Mouse (Mus musculus): Measurements from ENCODE around the gene Plac9a. TPM values are rescaled to one million over a fixed set of nuclear protein-coding genes. Genes with fewer than 3 reads are reported as not detected.
"Not testable (repeated sequence)": the region's sequence is repeated elsewhere in the genome, so short reads cannot be mapped to it uniquely, and the experiment has no call there.

Plac9a gene
- 0.57 and 2.4 TPM in 2 replicates for polyA plus RNA-seq (2015; fragmentation: Nextera tagmentation; extraction: Ambion mirVana)

DNA sequence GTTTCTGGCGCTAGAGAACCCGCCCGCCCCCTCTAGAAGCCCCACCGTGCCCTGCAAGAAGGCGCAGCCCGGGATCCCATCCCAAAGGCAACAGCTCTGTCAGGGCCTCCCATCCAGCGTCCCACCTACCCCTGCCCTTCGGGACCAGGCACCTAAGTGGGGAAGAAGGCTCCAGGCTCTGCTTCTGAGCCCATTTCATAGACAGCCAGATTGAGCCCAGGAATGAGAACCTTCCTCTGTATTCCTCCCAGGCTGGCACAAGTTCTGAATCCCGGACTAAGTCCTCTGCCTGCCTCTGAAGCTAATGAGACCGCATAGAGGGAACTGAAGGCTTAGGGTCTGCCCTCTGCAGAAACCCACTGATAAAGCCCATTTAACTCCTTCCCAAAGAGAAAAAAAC, at the start of gene Plac9a:
Gene Plac9a (minus strand): TSS at position 101 of the 400 bp plus-strand sequence.
- H3K36me3 ChIP-seq; H3K4me1 ChIP-seq; H3K9me3 ChIP-seq (replicated peaks); H3K27me3 ChIP-seq; H3K4me3 ChIP-seq (replicated peaks); H3K27ac ChIP-seq; H3K4me2 ChIP-seq; H3K9ac ChIP-seq; ATAC-seq (replicated peaks; ENCODE audit: low FRiP score): not testable (repeated sequence)
- no CpG with 5 or more reads among the region's 10 CpGs for WGBS

DNA sequence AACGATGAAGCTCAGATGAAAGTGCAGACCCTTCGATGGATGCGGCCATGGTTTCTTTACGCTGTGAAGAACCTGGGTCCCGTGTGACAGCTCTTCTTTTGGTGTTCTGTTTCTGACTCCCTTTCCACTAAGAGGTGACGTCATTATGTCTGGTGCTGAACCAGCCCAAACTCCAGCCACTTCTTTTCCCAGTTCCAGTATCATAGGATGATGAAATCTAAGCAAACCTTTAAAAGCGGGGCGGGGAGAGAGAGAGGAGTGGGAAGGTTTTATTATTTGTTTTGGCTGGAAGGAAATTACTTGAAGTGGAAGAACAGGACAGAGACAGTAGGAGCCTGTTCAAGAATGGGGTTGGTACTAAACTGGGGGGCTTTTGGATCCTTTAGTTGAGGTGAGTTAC, 35.1 kb upstream of the Plac9a start, which contains the start of gene Cphx1:
Gene Cphx1 (plus strand): TSS at position 301 of the 400 bp plus-strand sequence.
- no CpG with 5 or more reads among the region's 8 CpGs for WGBS
- not testable (repeated sequence) for H3K27ac ChIP-seq; H3K27me3 ChIP-seq; H3K4me3 ChIP-seq (replicated peaks); ATAC-seq (replicated peaks; ENCODE audit: low FRiP score); H3K9ac ChIP-seq; H3K36me3 ChIP-seq; H3K4me1 ChIP-seq; H3K9me3 ChIP-seq (replicated peaks); H3K4me2 ChIP-seq

DNA sequence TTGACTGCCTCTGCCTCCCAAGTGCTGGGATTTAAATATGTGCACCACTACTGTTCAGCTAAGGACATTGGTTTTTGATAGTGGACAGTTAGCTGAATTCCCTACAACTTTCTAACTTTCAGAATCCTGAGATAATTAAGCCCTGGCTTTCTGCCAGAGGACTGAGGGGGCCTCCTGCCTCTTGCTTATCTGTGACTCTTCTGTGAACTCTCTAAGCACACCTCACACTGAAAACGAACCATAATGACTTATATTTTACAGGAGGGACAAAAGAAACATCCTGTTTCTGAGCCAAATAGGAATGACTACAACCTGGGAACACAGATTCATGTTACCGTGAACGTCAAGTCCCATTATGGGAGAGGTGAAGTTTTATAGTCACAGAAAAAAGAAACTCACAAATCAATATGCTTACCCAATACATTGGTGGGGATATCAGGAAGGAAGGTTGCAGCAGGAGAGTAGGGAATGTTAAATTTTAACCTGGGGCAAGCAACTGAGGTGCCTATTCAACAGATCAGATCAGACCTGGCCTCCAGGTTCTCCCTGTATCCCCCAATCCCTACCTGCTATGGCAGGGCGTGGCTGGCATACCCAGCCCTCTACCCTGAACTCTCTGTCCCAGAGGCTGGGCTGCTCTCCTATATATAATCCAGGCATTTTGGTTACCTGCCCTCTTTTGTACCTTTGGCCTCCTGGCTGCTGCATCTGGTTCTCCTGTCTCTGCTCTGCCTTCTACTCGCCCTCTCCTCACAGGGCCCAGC, 34.1 kb upstream of the Plac9a start:
- H3K27me3 ChIP-seq; ATAC-seq (replicated peaks; ENCODE audit: low FRiP score); H3K36me3 ChIP-seq; H3K9ac ChIP-seq; H3K4me1 ChIP-seq; H3K27ac ChIP-seq; H3K4me2 ChIP-seq; H3K4me3 ChIP-seq (replicated peaks); H3K9me3 ChIP-seq (replicated peaks): not testable (repeated sequence)
- WGBS: no CpG with 5 or more reads among the region's 5 CpGs

DNA sequence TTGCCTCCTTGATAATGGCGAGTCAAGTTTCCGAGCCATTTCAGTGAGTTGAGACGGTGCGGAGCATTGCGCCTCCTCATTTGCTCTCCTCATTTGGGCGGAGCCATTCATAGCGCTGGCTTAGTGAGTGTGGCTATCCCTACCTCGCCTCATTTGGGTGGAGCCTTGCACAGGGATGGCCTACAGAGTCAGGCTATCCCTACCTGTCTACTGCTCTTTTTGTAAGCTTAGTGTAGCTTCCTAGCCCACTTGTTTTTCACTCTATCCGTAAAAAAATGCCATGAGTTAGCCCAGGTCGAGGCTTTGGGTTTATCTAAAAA, 24.6 kb upstream of the Plac9a start, which contains the start of gene Tmem254a:
Gene Tmem254a (minus strand): TSS at position 111 of the 320 bp plus-strand sequence.
- not testable (repeated sequence) for H3K36me3 ChIP-seq; H3K4me2 ChIP-seq; H3K9me3 ChIP-seq (replicated peaks); H3K4me1 ChIP-seq; H3K4me3 ChIP-seq (replicated peaks); H3K9ac ChIP-seq; H3K27me3 ChIP-seq; H3K27ac ChIP-seq
- ATAC-seq (replicated peaks; ENCODE audit: low FRiP score): peak; percentile 82; the same call in 1 of the 2 replicates
- no CpG with 5 or more reads among the region's 10 CpGs for WGBS

DNA sequence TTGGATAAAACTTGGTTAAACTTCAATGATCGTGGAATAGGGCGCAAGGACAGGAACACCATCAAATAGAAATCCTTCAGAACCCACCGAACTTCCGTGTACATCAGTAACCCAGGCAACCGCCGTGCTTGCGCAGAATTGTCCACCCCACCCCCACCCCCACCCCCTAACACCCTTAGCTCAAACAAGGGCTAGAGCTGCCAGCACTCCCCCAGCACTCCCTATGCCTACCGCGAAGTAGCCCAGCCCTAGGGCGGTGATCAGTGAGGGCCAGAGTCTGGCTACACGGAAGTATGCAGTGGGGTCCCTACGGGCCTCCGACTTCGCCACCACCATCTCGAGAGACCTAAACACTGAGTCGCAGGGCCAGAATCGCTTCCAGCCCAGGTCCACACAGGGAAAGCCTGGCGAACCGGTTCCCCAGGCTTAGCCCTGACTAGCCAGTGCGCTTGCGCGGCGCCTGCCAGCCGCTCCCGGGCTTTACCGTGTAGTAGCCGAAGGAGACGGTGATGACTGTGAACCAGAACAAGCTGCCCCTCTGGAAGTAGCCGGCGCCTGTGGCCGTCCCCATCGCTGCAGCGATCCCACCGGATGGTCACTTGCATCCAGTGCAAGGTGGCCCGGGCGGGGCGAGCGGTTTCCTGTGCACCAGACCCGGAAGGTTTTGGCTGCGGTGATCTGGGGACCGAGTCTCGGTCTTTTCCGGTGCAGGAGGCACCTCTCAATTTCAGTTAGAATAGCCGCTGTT, 24.1 kb upstream of the Plac9a start:
- ATAC-seq (replicated peaks; ENCODE audit: low FRiP score): peak; percentile 88
- not testable (repeated sequence) for H3K4me2 ChIP-seq
- WGBS: no CpG with 5 or more reads among the region's 44 CpGs

DNA sequence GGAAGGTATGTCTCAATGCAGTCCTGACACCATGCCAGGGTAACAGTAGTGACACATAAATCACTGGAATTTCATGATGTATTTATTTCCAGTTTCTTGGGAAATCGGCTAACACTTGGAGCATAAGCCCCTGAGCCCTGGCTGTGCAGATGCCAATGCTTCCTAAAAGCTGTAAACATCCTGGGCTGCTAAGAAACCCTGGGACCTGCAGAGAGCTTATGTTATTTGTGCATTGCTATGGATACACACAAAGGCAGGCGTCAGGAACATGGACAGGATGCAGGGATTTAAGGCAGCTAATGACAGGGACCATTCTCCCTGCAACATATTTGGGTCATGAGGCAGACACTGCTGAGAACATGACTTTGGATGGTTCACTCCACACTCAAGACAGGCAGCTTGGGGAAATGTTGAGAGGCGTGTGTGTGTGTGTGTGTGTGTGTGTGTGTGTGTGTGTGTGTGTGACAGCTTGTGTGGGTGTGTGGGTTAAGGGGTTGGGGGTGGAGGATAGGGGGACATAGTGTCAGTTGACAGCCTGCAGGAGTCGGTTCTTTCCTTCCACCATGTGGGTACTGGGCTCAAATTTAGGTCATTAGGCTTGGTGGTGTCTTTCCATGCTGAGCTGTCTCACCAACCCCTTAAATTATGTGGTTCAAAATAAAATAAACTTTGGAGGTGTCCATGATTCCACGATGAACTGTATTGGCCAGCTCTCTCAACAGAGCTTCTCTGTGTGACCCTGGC, 15.7 kb upstream of the Plac9a start:
- not testable (repeated sequence) for H3K4me3 ChIP-seq (replicated peaks); H3K4me2 ChIP-seq; H3K27ac ChIP-seq; ATAC-seq (replicated peaks; ENCODE audit: low FRiP score); H3K27me3 ChIP-seq; H3K9me3 ChIP-seq (replicated peaks); H3K36me3 ChIP-seq; H3K9ac ChIP-seq; H3K4me1 ChIP-seq
- WGBS: no CpG with 5 or more reads among the region's 5 CpGs

More for the DNA sequence above, 24.1 kb upstream of the Plac9a start:
- H3K4me3 ChIP-seq (replicated peaks); H3K4me1 ChIP-seq; H3K27me3 ChIP-seq; H3K27ac ChIP-seq; H3K36me3 ChIP-seq; H3K9me3 ChIP-seq (replicated peaks); H3K9ac ChIP-seq: not testable (repeated sequence)

DNA sequence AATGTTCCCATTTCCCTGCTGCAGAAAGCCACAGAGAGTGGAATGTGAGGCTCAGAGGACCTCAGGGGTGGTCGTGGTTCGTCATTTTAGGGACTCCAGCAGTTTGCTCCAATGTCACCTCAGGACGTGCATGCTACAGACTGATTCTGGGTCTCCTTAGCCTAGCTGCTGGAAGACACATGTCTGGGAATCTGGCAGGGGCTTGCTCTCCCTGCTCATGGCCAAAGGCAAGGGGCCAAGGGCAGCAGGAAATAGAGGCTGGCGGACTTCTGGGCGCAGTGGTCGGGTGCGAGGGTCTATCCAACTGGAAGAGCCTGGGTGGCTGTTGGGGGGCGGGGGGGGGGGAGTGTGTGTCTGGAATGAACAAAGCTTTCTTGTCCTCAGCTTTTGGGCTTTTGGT, 6.1 kb upstream of the Plac9a start:
- not testable (repeated sequence) for ATAC-seq (replicated peaks; ENCODE audit: low FRiP score); H3K4me2 ChIP-seq; H3K4me1 ChIP-seq; H3K9ac ChIP-seq; H3K27ac ChIP-seq; H3K4me3 ChIP-seq (replicated peaks); H3K9me3 ChIP-seq (replicated peaks); H3K27me3 ChIP-seq; H3K36me3 ChIP-seq
- WGBS: no CpG with 5 or more reads among the region's 8 CpGs

DNA sequence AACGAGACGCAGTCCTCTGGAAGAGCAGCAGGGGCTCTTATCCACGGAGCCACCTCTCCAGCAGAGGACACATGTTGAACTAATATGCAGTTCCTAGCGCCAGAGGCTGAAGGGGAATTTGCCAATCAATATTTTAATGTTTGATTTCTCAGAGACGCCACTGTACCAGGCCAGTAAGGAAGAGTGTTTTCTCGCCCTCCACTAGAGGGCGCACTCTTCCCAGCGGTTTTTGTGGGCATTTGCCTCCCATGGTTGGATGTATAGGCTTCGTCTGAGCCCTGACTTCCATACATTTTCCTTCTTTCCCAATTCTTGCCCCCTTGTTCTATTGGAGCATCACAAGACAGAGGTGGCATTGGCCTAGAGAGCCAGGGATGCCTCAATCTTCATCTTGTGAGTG, 4.4 kb upstream of the Plac9a start:
- not testable (repeated sequence) for H3K27me3 ChIP-seq; H3K4me3 ChIP-seq (replicated peaks); H3K36me3 ChIP-seq; H3K4me1 ChIP-seq; H3K9ac ChIP-seq; ATAC-seq (replicated peaks; ENCODE audit: low FRiP score); H3K27ac ChIP-seq; H3K4me2 ChIP-seq; H3K9me3 ChIP-seq (replicated peaks)
- no CpG with 5 or more reads among the region's 9 CpGs for WGBS

DNA sequence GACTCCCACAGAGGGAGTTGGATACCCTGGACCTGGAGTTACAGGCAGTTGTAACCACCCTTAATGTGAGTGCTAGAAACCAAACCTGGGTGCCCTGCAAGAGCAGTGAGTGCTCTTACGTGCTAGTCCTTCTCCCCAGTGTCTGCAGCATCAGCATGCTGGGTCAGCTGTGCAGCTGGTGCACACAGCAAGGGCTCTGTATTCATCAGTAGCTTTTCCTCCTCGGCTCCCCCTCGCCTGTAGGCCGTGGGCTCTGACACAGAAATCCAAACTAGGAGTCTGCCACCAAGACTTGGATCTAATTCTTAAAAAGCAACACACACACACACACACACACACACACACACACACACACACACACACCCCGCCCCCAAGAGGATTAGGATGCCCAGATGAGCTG, 2.3 kb upstream of the Plac9a start:
- H3K9me3 ChIP-seq (replicated peaks); H3K4me3 ChIP-seq (replicated peaks); ATAC-seq (replicated peaks; ENCODE audit: low FRiP score); H3K27ac ChIP-seq; H3K4me2 ChIP-seq; H3K4me1 ChIP-seq; H3K9ac ChIP-seq; H3K36me3 ChIP-seq; H3K27me3 ChIP-seq: not testable (repeated sequence)
- 80% methylated on average over 1 of the region's 5 CpGs for WGBS

DNA sequence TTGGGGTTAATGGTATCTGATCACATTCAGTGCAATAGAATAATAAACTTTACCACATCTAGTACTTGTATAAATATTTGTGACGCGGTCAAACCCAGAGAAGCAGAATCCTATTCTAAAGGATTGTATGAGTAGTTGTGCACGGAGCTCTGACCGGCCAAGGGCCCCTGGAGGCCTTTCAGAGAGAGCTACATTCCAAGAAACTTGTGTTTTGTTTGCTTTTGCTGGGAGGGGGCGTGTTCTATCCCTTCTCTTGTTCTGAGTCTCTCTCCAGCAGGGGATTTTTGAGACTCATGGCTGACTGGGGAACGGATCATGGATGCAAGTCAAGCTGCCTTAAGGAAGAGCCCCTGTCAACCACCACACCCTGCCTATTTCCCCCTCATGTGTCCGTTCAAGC, 7.2 kb downstream of the Plac9a start:
- not testable (repeated sequence) for H3K9me3 ChIP-seq (replicated peaks); H3K4me1 ChIP-seq; H3K4me3 ChIP-seq (replicated peaks); ATAC-seq (replicated peaks; ENCODE audit: low FRiP score); H3K27ac ChIP-seq; H3K9ac ChIP-seq; H3K4me2 ChIP-seq; H3K27me3 ChIP-seq; H3K36me3 ChIP-seq
- WGBS: no CpG with 5 or more reads among the region's 7 CpGs

DNA sequence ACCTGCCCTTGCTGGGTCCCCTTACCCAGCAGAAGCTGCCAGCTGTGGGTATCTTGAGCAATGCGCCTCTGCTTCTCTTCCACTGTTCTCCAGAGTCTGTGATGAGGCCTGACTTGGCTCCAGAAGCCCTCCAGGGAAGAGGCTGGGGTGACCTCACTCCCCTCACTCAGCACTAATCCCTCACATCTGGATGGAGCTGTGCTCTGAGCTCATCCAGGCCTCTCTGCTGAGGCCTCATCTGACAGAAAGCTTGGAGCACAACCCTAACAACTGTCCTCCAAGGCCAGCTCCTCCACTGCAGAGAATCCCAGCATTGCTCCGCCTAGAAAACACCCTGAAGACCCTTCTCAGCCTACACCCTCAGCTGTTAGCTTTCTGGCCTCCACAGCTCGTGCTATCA, 8.3 kb downstream of the Plac9a start:
- H3K4me2 ChIP-seq; H3K36me3 ChIP-seq; H3K27me3 ChIP-seq; ATAC-seq (replicated peaks; ENCODE audit: low FRiP score); H3K4me3 ChIP-seq (replicated peaks); H3K9ac ChIP-seq; H3K9me3 ChIP-seq (replicated peaks); H3K27ac ChIP-seq; H3K4me1 ChIP-seq: not testable (repeated sequence)
- no CpG with 5 or more reads among the region's 3 CpGs for WGBS

DNA sequence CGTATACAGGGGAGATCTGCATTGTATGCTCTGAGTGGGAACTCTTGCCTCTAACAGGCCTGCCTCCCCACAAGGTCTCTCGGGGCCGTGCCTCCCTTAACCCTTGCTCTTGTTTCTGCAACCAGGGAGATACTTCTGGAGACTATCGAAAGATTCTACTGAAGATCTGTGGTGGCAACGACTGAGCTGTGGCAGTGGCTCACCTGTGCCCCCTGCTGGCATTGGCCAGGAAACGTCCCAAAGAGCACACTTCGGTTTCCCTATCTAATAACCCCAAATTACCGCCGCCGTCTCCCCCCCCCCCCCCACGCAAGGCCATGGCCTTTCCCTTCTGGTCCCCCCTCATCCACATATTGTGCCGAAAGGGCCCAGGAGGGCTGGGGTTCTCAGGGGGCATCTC, 17.0 kb downstream of the Plac9a start:
- H3K4me1 ChIP-seq; ATAC-seq (replicated peaks; ENCODE audit: low FRiP score); H3K27me3 ChIP-seq; H3K36me3 ChIP-seq; H3K4me3 ChIP-seq (replicated peaks); H3K27ac ChIP-seq; H3K9ac ChIP-seq; H3K9me3 ChIP-seq (replicated peaks); H3K4me2 ChIP-seq: not testable (repeated sequence)
- WGBS: no CpG with 5 or more reads among the region's 12 CpGs

All from kidney, embryonic 15.5 days (tissue).